Mouse (Mus musculus): ENCODE measurements around the gene Lamb2.
A peak's percentile ranks its signal among the peaks of the same experiment; 100 is the strongest.

The Lamb2 gene

GRCm38 (mm10) chr9:108461675-108462074, 17.9 kb upstream of the Lamb2 start:
- DNase-seq: no peak

- peak; percentile 56 for DNase-seq
Measured at GRCm38 (mm10) chr9:108462192-108462591, 17.3 kb upstream of the Lamb2 start.

GRCm38 (mm10) chr9:108463713-108464112, 15.8 kb upstream of the Lamb2 start:
- no peak for DNase-seq

GRCm38 (mm10) chr9:108466219-108466618, 13.3 kb upstream of the Lamb2 start:
- no peak for DNase-seq

- DNase-seq: no peak
Measured at GRCm38 (mm10) chr9:108469430-108469829, 10.1 kb upstream of the Lamb2 start.

GRCm38 (mm10) chr9:108469845-108470244, 9.7 kb upstream of the Lamb2 start:
- DNase-seq: no peak

- no peak for DNase-seq
Measured at GRCm38 (mm10) chr9:108474528-108474927, 5.0 kb upstream of the Lamb2 start.

GRCm38 (mm10) chr9:108478638-108479156, 839 bp upstream of the Lamb2 start:
- DNase-seq: peak; percentile 88

- DNase-seq: no peak
Measured at GRCm38 (mm10) chr9:108479241-108479640, 295 bp upstream of the Lamb2 start.

- DNase-seq: no peak
Measured at GRCm38 (mm10) chr9:108480813-108481519, 1.4 kb downstream of the Lamb2 start.

GRCm38 (mm10) chr9:108481520-108482210, 2.1 kb downstream of the Lamb2 start:
- DNase-seq: no peak

- no peak for DNase-seq
Measured at GRCm38 (mm10) chr9:108483051-108483790, 3.7 kb downstream of the Lamb2 start.

- no peak for DNase-seq
Measured at GRCm38 (mm10) chr9:108484021-108484420, 4.5 kb downstream of the Lamb2 start.

- DNase-seq: no peak
Measured at GRCm38 (mm10) chr9:108485301-108485875, 5.9 kb downstream of the Lamb2 start.

GRCm38 (mm10) chr9:108486973-108487530, 7.5 kb downstream of the Lamb2 start:
- DNase-seq: no peak

GRCm38 (mm10) chr9:108488403-108488802, 8.9 kb downstream of the Lamb2 start:
- DNase-seq: no peak

GRCm38 (mm10) chr9:108489215-108489614, 9.7 kb downstream of the Lamb2 start:
- DNase-seq: no peak

- DNase-seq: no peak
Measured at GRCm38 (mm10) chr9:108489702-108490558, 10.4 kb downstream of the Lamb2 start.

- peak; percentile 99 for DNase-seq
Measured at GRCm38 (mm10) chr9:108490559-108491285, 11.2 kb downstream of the Lamb2 start, which contains the start of gene Usp19. Usp19 (plus strand) TSS chr9:108490602.

GRCm38 (mm10) chr9:108491286-108491580, 11.7 kb downstream of the Lamb2 start:
- DNase-seq: no peak
